Mouse (Mus musculus): ENCODE data around the gene Ceacam16.

Gene Ceacam16

GRCm38 (mm10) chr7:19861199-19861598, at the start of gene Ceacam16:
Gene Ceacam16 (minus strand): TSS chr7:19861299.
- no peak for DNase-seq (ENCODE audit: low read depth, low spot score)

GRCm38 (mm10) chr7:19910421-19911291, 49.6 kb upstream of the Ceacam16 start:
- DNase-seq (ENCODE audit: low read depth, low spot score): peak; percentile 59

- DNase-seq (ENCODE audit: low read depth, low spot score): no peak
Observed at GRCm38 (mm10) chr7:19889881-19890280, 28.8 kb upstream of the Ceacam16 start.

GRCm38 (mm10) chr7:19887849-19888248, 26.8 kb upstream of the Ceacam16 start, which contains the start of gene Ceacam19:
Gene Ceacam19 (minus strand): TSS chr7:19887965.
- no peak for DNase-seq (ENCODE audit: low read depth, low spot score)

GRCm38 (mm10) chr7:19880754-19881153, 19.7 kb upstream of the Ceacam16 start:
- no peak for DNase-seq (ENCODE audit: low read depth, low spot score)

GRCm38 (mm10) chr7:19876781-19877425, 15.8 kb upstream of the Ceacam16 start:
- DNase-seq (ENCODE audit: low read depth, low spot score): no peak

- DNase-seq (ENCODE audit: low read depth, low spot score): no peak
Observed at GRCm38 (mm10) chr7:19875948-19876682, 15.0 kb upstream of the Ceacam16 start.

GRCm38 (mm10) chr7:19871943-19872601, 11.0 kb upstream of the Ceacam16 start:
- no peak for DNase-seq (ENCODE audit: low read depth, low spot score)

GRCm38 (mm10) chr7:19871137-19871621, 10.1 kb upstream of the Ceacam16 start:
- DNase-seq (ENCODE audit: low read depth, low spot score): no peak

- DNase-seq (ENCODE audit: low read depth, low spot score): no peak
Observed at GRCm38 (mm10) chr7:19867751-19868399, 6.8 kb upstream of the Ceacam16 start.

GRCm38 (mm10) chr7:19866490-19866889, 5.4 kb upstream of the Ceacam16 start:
- no peak for DNase-seq (ENCODE audit: low read depth, low spot score)

GRCm38 (mm10) chr7:19865246-19866036, 4.3 kb upstream of the Ceacam16 start:
- DNase-seq (ENCODE audit: low read depth, low spot score): no peak

GRCm38 (mm10) chr7:19864241-19864640, 3.1 kb upstream of the Ceacam16 start:
- no peak for DNase-seq (ENCODE audit: low read depth, low spot score)

GRCm38 (mm10) chr7:19859740-19860139, 1.4 kb downstream of the Ceacam16 start:
- no peak for DNase-seq (ENCODE audit: low read depth, low spot score)

GRCm38 (mm10) chr7:19856283-19856682, 4.8 kb downstream of the Ceacam16 start:
- no peak for DNase-seq (ENCODE audit: low read depth, low spot score)

- DNase-seq (ENCODE audit: low read depth, low spot score): no peak
Observed at GRCm38 (mm10) chr7:19855663-19856062, 5.4 kb downstream of the Ceacam16 start.

- DNase-seq (ENCODE audit: low read depth, low spot score): no peak
Observed at GRCm38 (mm10) chr7:19853526-19853925, 7.6 kb downstream of the Ceacam16 start.

GRCm38 (mm10) chr7:19851858-19852570, 9.1 kb downstream of the Ceacam16 start, which contains the start of gene Gm19345:
Gene Gm19345 (plus strand): TSS chr7:19852003.
- DNase-seq (ENCODE audit: low read depth, low spot score): no peak

GRCm38 (mm10) chr7:19844521-19845171, 16.5 kb downstream of the Ceacam16 start:
- no peak for DNase-seq (ENCODE audit: low read depth, low spot score)
